8 mouse cellular contexts compared by ENCODE assay signal in the genomic region with DNA sequence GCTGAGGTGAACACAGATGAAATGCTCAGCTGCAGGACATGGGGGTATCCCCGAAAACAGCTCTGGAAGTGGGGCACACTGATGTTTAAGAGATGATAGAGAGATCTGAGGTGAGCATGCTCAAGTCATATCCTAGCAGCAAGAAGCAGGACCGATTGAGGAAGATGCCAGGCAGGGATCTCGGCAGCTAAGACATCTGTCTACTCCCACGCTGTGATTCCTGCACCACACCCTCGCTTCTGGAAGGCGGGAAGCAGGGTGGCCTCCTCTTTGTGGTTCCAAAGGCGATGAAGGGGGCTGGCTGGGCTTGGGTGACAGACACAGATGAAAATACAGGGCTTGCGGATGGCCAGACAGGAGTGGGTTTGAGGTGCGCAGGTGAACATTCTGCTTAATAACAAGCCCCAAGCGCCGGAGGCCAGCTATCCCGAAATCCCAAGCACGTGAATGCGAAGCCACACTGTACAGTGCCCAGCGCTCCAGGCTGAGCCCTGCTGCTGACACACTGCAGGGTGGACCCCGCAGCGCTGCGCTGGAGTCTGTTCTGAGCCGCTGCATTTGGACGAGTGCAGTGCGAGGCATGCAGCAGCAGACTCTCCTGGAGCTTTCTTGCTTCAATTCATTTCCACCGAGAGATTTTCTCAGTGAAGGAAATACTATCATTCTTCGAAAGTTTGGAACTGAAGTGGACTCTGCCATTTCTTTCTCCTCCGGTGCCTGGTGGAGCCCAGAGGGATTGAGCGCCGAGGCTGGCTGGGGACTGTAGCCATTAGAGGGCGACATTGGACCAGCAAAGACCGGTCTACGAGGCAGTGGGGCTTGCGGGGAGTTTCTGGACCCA.
DNase-seq lines count a peak whose midpoint lies in the region; ATAC-seq lines count a peak whose summit lies in the region.

No protein-coding gene starts in this region.

- 0 out of 2 replicates have a peak overlapping the region, but pooled peaks have one; percentile 14 for H3K4me2 ChIP-seq in hindbrain, embryonic 11.5 days (replicated peaks; ENCODE audit: low read depth, low read length)

- H3K27ac ChIP-seq in hindbrain, embryonic 11.5 days (ENCODE audit: low read depth, low read length) = no peak overlapping the region

- H3K9me3 ChIP-seq in hindbrain, embryonic 11.5 days (ENCODE audit: control insufficient read depth, low read length) = no peaks in the 10 kb centered on the region

- WGBS in hindbrain, embryonic 11.5 days = 20% methylated on average over 30 of the region's 30 CpGs

- no peak overlapping the region for H3K9ac ChIP-seq in hindbrain, embryonic 11.5 days (ENCODE audit: low read depth, low read length)

- 0 out of 2 replicates have a peak overlapping the region, but pooled peaks have one; percentile 11 for H3K4me3 ChIP-seq in hindbrain, embryonic 11.5 days (ENCODE audit: low read depth, low read length)

- H3K27me3 ChIP-seq in hindbrain, embryonic 11.5 days (ENCODE audit: control insufficient read depth, insufficient read depth, low read length) = no peaks in the 10 kb centered on the region

- no peaks in the 10 kb centered on the region for H3K4me1 ChIP-seq in hindbrain, embryonic 11.5 days (replicated peaks; ENCODE audit: control insufficient read depth, insufficient read depth, low read length)

- no peaks in the 10 kb centered on the region for H3K36me3 ChIP-seq in hindbrain, embryonic 11.5 days (ENCODE audit: control insufficient read depth, insufficient read depth, low read length)

- ATAC-seq in hindbrain, embryonic 11.5 days (ENCODE audit: low FRiP score) = peak; percentile 77

- peak; percentile 86 for DNase-seq in adrenal gland, adult 2 months
- DNase-seq in cerebellum, postnatal 36 days = peak; percentile 83 to 86
- peak; percentile 85 to 86 for DNase-seq in frontal cortex, postnatal 36 days (ENCODE audit: low spot score in 2 of 2)
- DNase-seq in hindbrain, embryonic 11.5 days (ENCODE audit: low spot score) = peak; percentile 89
- DNase-seq in layer of hippocampus, postnatal 10 days (ENCODE audit: low spot score in 2 of 2) = peak; percentile 85 to 91
- DNase-seq in lung, postnatal 25 days (ENCODE audit: low spot score) = peak; percentile 67
- DNase-seq in right cerebral cortex, adult 2 months (ENCODE audit: low spot score in 2 of 2) = peak; percentile 86 to 88
- no peak for DNase-seq in thymus, postnatal 10 days (ENCODE audit: low spot score in 2 of 2)

Comparison
In these comparisons a context has a peak if more than half of its experiments do, and no peak if none do; other contexts are left out.
1. DNase-seq: peak in adrenal gland, adult 2 months (single experiment), cerebellum, postnatal 36 days (2 of 2), frontal cortex, postnatal 36 days (2 of 2), hindbrain, embryonic 11.5 days (single experiment), layer of hippocampus, postnatal 10 days (2 of 2), lung, postnatal 25 days (single experiment) and right cerebral cortex, adult 2 months (2 of 2); none in thymus, postnatal 10 days (0 of 2).